Comparison of ENCODE assay signal across 12 mouse cellular contexts in the genomic region with DNA sequence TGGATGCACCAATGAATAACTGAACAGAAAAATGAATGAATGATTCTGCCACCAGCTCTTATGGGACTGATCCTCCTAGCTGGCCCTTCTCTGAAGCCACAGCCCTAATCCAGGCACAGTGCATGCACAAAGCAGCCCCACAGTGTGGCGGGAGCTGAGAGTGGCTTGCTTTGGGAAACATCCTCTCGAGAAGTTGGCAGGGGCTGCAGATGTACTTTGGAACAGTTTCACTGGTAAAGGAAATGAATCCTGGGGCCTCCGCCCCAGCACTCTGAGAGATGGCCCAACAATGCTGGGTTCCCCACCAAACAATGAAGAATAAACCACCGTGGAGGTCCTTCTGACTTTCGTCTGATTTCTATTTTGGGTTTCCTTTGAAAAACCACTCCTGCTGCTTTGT.
DNase-seq lines count a peak whose midpoint lies in the region; ATAC-seq and TF ChIP-seq lines count a peak whose summit lies in the region.
"Had no signal": no experiment of that assay in that cellular context is flagged by ENCODE, and none has a peak within 500 bp of the region (broad histone marks: within the 10 kb centered on the region; RNA-seq: fewer than 3 reads in every experiment).

No protein-coding gene starts in this region.

- H3K4me3 ChIP-seq in midbrain, postnatal 0 days (ENCODE audit: low read depth, low read length), result no peak overlapping the region
- H3K4me3 ChIP-seq in midbrain, embryonic 13.5 days (replicated peaks), result no peak overlapping the region
- no peak overlapping the region for H3K4me3 ChIP-seq in hindbrain, postnatal 0 days (ENCODE audit: low read length)
- H3K4me3 ChIP-seq in stomach, postnatal 0 days (ENCODE audit: low read depth, low read length), result no peak overlapping the region
- H3K4me3 ChIP-seq in liver, embryonic 11.5 days (ENCODE audit: low read depth, low read length), result no peak overlapping the region
- H3K4me3 ChIP-seq: embryonic facial prominence, embryonic 13.5 days; myocyte had no signal

- H3K4me2 ChIP-seq in midbrain, postnatal 0 days (ENCODE audit: low read depth, low read length, poor library complexity, severe bottlenecking), result no peak overlapping the region
- H3K4me2 ChIP-seq in midbrain, embryonic 13.5 days (replicated peaks), result no peak overlapping the region
- no peak overlapping the region for H3K4me2 ChIP-seq in hindbrain, postnatal 0 days (ENCODE audit: low read depth, low read length)
- H3K4me2 ChIP-seq in stomach, postnatal 0 days (replicated peaks; ENCODE audit: low read depth), result no peak overlapping the region
- no peak overlapping the region for H3K4me2 ChIP-seq in liver, embryonic 11.5 days
- H3K4me2 ChIP-seq: embryonic facial prominence, embryonic 13.5 days had no signal

- no peaks in the 10 kb centered on the region for H3K9me3 ChIP-seq in midbrain, postnatal 0 days (ENCODE audit: low read length)
- no peaks in the 10 kb centered on the region for H3K9me3 ChIP-seq in midbrain, embryonic 13.5 days
- H3K9me3 ChIP-seq in hindbrain, postnatal 0 days (ENCODE audit: low read length), result no peaks in the 10 kb centered on the region
- H3K9me3 ChIP-seq in stomach, postnatal 0 days (ENCODE audit: control insufficient read depth, low read length), result no peaks in the 10 kb centered on the region
- H3K9me3 ChIP-seq in liver, embryonic 11.5 days (ENCODE audit: control insufficient read depth, low read length), result no peaks in the 10 kb centered on the region
- H3K9me3 ChIP-seq: embryonic facial prominence, embryonic 13.5 days had no signal

- TF ChIP-seq CTCF in midbrain, postnatal 0 days (IDR thresholded peaks at IDR 0.05), result 0 out of 2 replicates have a peak, but pooled peaks have one; percentile 8
- TF ChIP-seq CTCF in hindbrain, postnatal 0 days (IDR thresholded peaks at IDR 0.05; ENCODE audit: low read depth), result peak; percentile 24; the same call in 1 of the 2 replicates
- TF ChIP-seq CTCF in stomach, postnatal 0 days (IDR thresholded peaks at IDR 0.05; ENCODE audit: low read depth), result 0 out of 2 replicates have a peak, but pooled peaks have one; percentile 27

- H3K27ac ChIP-seq in midbrain, postnatal 0 days (ENCODE audit: low read depth, low read length), result no peak overlapping the region
- H3K27ac ChIP-seq in midbrain, embryonic 13.5 days, result no peak overlapping the region
- H3K27ac ChIP-seq in hindbrain, postnatal 0 days, result no peak overlapping the region
- no peak overlapping the region for H3K27ac ChIP-seq in stomach, postnatal 0 days (replicated peaks)
- H3K27ac ChIP-seq in liver, embryonic 11.5 days (ENCODE audit: low read depth, low read length), result no peak overlapping the region
- H3K27ac ChIP-seq: embryonic facial prominence, embryonic 13.5 days had no signal

- H3K4me1 ChIP-seq in midbrain, postnatal 0 days (ENCODE audit: insufficient read depth, low read length), result peaks cover 7% of the 10 kb centered on the region; the same call in 1 of the 2 replicates
- H3K4me1 ChIP-seq in midbrain, embryonic 13.5 days (replicated peaks), result peaks cover 64% of the 10 kb centered on the region
- H3K4me1 ChIP-seq in hindbrain, postnatal 0 days (ENCODE audit: insufficient read depth, low read length), result peaks cover 8% of the 10 kb centered on the region; the same call in 1 of the 2 replicates
- H3K4me1 ChIP-seq in stomach, postnatal 0 days (replicated peaks; ENCODE audit: control insufficient read depth, insufficient read depth), result no peaks in the 10 kb centered on the region
- H3K4me1 ChIP-seq in liver, embryonic 11.5 days (replicated peaks; ENCODE audit: control insufficient read depth, insufficient read depth, low read length), result peaks cover 6% of the 10 kb centered on the region

- no peak for TF ChIP-seq EP300 in stomach, postnatal 0 days (optimal IDR thresholded peaks at IDR 0.05)

- DNase-seq in heart, adult 11 months, result peak; percentile 94
- DNase-seq in heart, postnatal 25 days (ENCODE audit: low spot score), result no peak
- DNase-seq in midbrain, postnatal 0 days (ENCODE audit: low spot score), result no peak
- no peak for DNase-seq in hindbrain, postnatal 0 days (ENCODE audit: low spot score)
- DNase-seq in stomach, postnatal 0 days (ENCODE audit: low spot score), result no peak
- no peak for DNase-seq in testis, postnatal 10 days (ENCODE audit: low spot score)
- DNase-seq in liver, embryonic 11.5 days (ENCODE audit: low spot score), result no peak
- DNase-seq: adrenal gland, postnatal 10 days; cerebellum, adult 8-10 months had no signal

- ATAC-seq in midbrain, postnatal 0 days (ENCODE audit: low FRiP score), result no peak
- no peak for ATAC-seq in midbrain, embryonic 13.5 days
- ATAC-seq in hindbrain, postnatal 0 days, result no peak
- no peak for ATAC-seq in stomach, postnatal 0 days (ENCODE audit: low FRiP score, low TSS enrichment)
- no peak for ATAC-seq in liver, embryonic 11.5 days (replicated peaks; ENCODE audit: low FRiP score)

- H3K9ac ChIP-seq in midbrain, postnatal 0 days (replicated peaks; ENCODE audit: low read length, poor library complexity, severe bottlenecking), result no peak overlapping the region
- H3K9ac ChIP-seq in midbrain, embryonic 13.5 days (replicated peaks), result no peak overlapping the region
- no peak overlapping the region for H3K9ac ChIP-seq in hindbrain, postnatal 0 days (replicated peaks; ENCODE audit: low read length)
- H3K9ac ChIP-seq in stomach, postnatal 0 days (ENCODE audit: low read length), result no peak overlapping the region
- H3K9ac ChIP-seq in liver, embryonic 11.5 days (ENCODE audit: low read depth, low read length), result no peak overlapping the region
- H3K9ac ChIP-seq: embryonic facial prominence, embryonic 13.5 days had no signal

- no peaks in the 10 kb centered on the region for H3K27me3 ChIP-seq in midbrain, postnatal 0 days (ENCODE audit: insufficient read depth, low read length)
- no peaks in the 10 kb centered on the region for H3K27me3 ChIP-seq in midbrain, embryonic 13.5 days
- H3K27me3 ChIP-seq in hindbrain, postnatal 0 days (ENCODE audit: insufficient read depth, low read length), result no peaks in the 10 kb centered on the region
- H3K27me3 ChIP-seq in stomach, postnatal 0 days (ENCODE audit: control insufficient read depth, insufficient read depth, low read length), result no peaks in the 10 kb centered on the region
- H3K27me3 ChIP-seq in liver, embryonic 11.5 days (replicated peaks; ENCODE audit: control insufficient read depth, insufficient read depth, low read length), result no peaks in the 10 kb centered on the region
- H3K27me3 ChIP-seq: embryonic facial prominence, embryonic 13.5 days had no signal

- intact Hi-C loops in heart, postnatal 25 days (cut with DNase I), result loop anchor here (2.0 kb wide), 1 partner anchor 63 kb away; no protein-coding TSS in a partner anchor

- H3K36me3 ChIP-seq in midbrain, postnatal 0 days (ENCODE audit: insufficient read depth, low read length), result no peaks in the 10 kb centered on the region
- H3K36me3 ChIP-seq in midbrain, embryonic 13.5 days, result no peaks in the 10 kb centered on the region
- no peaks in the 10 kb centered on the region for H3K36me3 ChIP-seq in hindbrain, postnatal 0 days (ENCODE audit: insufficient read depth, low read length)
- no peaks in the 10 kb centered on the region for H3K36me3 ChIP-seq in stomach, postnatal 0 days (ENCODE audit: control insufficient read depth, insufficient read depth, low read length)
- no peaks in the 10 kb centered on the region for H3K36me3 ChIP-seq in liver, embryonic 11.5 days (ENCODE audit: control insufficient read depth, insufficient read depth, low read length)
- H3K36me3 ChIP-seq: embryonic facial prominence, embryonic 13.5 days had no signal

- WGBS in midbrain, postnatal 0 days, result 41% methylated on average over 5 of the region's 5 CpGs
- 47% methylated on average over 5 of the region's 5 CpGs for WGBS in midbrain, embryonic 13.5 days
- WGBS in hindbrain, postnatal 0 days, result 40% methylated on average over 5 of the region's 5 CpGs
- 45% methylated on average over 5 of the region's 5 CpGs for WGBS in stomach, postnatal 0 days
- 73% methylated on average over 5 of the region's 5 CpGs for WGBS in liver, embryonic 11.5 days
